Mouse (Mus musculus): ENCODE measurements around the gene Parvg.

- no peak for TF ChIP-seq CTCF (IDR thresholded peaks at IDR 0.05; ENCODE audit: insufficient read depth, low read length)
- TF ChIP-seq POLR2A (IDR thresholded peaks at IDR 0.05; ENCODE audit: borderline replicate concordance, extremely low read depth, low read depth, low read length): no peak
Measured at GRCm38 (mm10) chr15:84315276-84316046, 8.4 kb upstream of the Parvg start.

Measured in lung, adult 2 months (tissue).